Mouse (Mus musculus) hindlimb bud, embryonic 11.5 days (tissue): ENCODE data around the gene Dph7.
"Not testable (repeated sequence)": the region's sequence is repeated elsewhere in the genome, so short reads cannot be mapped to it uniquely, and the experiment has no call there.

Experiments
- DNase-seq: peaks from one replicate; pipeline ENCODE4 v3.0.0-alpha.2; 2012; ENCODE audit warnings: low read depth, low spot score; ENCODE audit errors: extremely low spot score

The Dph7 gene

GRCm38 (mm10) chr2:24962304-24963000, at the start of gene Dph7:
Gene Dph7, plus strand, starts transcription at chr2:24962400.
- no peak for DNase-seq

DNA sequence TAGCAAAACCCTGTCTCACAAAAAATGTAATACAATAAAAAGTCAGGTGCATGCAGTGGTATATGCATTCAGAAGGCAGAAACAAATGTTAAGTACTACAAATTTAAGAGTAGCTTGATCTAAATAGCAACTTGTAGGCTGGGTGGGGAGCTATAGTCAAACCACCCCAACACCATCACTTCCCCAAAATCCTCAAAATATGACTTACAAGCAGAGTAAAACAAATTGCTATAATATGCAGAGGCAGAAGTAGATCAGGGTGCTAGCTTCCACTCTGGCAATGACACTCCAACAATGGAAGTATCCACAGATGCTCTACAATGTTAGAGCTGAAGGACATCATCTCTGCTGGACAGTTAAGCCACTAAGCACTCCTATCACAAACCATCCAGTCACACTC, 49.6 kb upstream of the Dph7 start:
- DNase-seq, result no peak

GRCm38 (mm10) chr2:24914762-24915161, 47.4 kb upstream of the Dph7 start:
- DNase-seq, result no peak

DNA sequence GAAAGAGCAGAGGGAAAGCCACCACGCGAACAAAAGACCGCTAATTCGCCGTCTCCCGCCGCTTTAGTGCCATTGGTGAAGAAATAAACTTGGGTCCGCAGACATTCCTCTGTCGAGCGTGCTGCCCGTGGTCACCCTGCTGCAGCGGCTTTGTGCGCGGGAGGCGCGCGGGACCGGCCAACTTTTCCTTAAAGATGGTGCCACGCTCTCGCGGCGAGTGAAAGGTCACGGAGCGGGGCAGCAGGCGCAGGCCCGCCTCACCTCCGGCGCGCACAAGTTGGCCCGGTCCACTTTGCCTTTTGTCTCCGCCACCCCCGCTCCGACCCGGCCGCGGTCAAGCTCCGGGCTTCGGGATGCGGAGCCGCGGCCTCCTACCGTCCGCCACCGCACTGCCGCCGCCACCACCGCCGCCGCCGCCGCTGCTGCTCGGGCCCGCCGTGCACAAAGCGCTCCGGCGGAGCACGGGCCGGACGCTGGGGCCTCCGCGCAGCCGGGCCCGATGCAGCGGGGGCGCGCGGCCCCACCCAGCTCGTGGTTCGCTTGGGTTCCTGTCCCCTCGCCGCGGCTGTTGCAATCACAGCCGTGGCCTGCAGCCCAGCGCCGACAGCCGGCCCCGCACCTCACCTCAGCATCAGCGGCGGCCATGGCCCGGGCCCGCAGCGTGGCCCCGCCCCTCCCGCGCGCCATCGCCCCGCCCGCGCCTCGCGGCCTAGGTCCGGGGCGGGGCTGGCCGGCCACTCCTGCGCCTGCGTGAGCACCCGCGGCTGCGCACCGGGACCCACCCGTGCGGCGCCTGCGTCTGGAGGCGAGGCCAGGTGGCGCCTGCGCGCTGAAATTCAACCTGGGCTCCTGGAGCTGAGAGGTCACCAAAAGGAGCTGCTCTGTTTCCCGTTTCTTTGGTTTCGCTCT, 43.0 kb upstream of the Dph7 start, which contains the start of gene Ehmt1:
Gene Ehmt1 (minus strand): TSS at position 685 of the 909 bp plus-strand sequence.
- peak; percentile 68 for DNase-seq

DNA sequence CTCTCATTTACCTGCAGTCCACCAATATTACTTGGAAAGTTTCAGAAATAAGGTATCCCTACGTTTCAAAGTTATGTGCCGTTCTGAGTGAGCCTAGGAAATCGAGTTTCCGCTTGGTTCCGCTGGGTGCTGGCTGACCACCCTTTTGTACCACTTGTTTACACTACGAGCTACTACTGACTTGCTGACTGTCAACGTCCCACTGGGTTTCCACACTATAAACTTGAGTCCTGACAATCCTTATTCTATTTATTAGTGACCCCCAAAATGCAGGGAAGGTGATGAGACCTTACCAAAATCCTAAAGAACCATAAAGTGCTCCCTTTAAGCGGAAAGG, 42.4 kb upstream of the Dph7 start:
- no peak for DNase-seq

DNA sequence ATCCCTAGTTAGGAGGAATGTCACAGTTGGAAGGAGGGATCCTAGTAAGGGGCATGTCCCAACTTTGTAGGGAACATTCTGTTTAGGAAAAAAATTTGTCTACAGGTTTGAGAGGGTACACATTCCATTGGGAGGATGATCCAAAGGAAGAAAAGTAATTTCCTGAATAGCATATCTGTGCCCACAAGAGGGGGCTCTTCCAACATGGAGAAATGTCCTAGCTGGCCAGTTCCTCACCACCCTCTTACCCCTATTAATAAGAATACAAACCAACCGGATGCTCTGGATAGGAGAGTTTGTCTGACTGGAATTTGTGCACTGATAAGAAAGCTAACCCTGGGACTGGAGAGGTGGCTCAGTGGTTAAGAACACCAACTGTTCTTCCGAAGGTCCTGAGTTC, 38.6 kb upstream of the Dph7 start:
- DNase-seq, result no peak

GRCm38 (mm10) chr2:24925284-24925683, 36.9 kb upstream of the Dph7 start:
- no peak for DNase-seq

- no peak for DNase-seq
These were observed 35.7 kb upstream of the Dph7 start for GRCm38 (mm10) chr2:24926345-24926964.

- no peak for DNase-seq
These were observed 35.2 kb upstream of the Dph7 start for GRCm38 (mm10) chr2:24926965-24927358.

GRCm38 (mm10) chr2:24927810-24928479, 34.3 kb upstream of the Dph7 start:
- no peak for DNase-seq

- DNase-seq, result no peak
These were observed 33.1 kb upstream of the Dph7 start for GRCm38 (mm10) chr2:24929119-24929518.

DNA sequence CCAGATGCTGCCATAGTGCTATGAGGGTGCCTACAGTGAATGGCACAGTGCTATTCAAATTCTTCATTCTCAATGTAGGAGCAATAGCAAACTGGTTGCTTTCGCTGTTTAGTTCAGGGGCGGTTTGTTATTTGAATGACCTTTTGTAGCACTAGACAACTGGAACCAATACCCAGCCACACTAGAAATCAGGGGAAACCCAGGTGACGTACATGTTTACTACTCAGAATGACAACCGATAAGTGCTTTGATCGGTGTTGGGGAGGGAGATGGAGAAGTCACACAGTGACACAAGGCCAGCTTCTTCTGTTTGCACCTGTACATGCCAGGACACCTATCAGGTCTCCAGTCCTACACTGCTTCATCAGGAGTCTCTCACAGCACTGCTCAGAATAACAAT, 32.6 kb upstream of the Dph7 start:
- DNase-seq, result no peak

DNA sequence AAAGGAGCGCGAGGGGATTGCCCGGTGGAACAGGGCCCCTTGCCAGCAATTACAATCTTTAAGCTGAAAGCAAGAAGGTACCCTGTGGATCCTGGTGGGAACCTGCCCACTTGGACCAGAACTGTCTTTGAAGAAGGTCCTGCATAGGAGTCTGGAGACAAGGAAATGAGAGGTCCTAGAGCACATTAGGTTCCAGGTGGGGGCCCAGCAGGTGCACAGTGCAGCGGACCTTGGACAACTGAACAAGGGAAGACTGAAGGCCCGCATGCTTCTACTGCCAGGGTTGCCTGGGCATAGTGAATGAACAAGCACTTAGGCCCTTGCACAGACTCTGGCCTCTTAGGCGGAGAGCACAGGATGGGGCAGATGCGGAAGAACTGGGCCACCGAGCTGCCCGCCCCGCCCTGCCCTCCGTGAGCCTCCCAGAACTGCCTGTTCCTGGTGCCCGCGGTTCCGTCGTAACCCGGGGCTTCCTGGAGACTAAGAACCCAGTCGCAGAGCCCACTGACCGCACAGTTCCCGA, 27.7 kb upstream of the Dph7 start:
- DNase-seq, result no peak

DNA sequence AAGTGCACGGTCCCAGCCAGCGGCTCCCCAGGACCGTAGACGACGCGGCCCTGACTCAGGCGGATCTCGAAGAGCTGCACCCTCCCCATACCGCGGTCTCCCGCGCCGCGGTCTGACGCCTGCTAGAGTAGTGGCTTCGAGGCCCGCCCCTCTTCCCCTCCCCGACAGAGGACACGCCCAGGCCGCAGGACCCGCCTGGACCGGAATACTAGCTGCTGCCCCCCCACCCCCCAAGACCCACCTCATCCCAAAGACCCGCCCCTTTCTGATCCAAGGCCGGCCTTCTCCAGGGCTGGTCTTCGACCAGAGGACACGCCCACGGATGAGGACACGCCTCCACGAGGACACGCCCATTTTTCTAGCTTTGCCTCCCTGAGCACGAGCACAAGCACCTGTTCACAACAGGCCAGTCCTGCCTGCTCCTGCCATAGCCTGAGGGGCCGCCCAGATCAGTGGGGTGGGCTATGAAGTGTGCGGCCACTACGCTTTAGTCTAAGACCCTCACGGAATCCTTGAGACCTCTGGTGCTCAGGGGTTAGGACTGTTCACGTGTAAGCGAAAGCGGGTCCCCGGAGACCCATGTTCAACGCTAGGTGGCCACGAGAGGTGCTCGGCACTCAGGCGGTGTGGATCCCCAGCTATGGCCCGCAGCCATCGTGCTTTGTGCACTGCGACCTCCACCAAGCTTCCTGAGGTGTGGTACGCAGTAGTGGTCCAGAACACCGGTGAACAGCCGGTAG, 27.0 kb upstream of the Dph7 start, which contains the start of gene Arrdc1:
Gene Arrdc1 (minus strand): TSS at position 196 of the 740 bp plus-strand sequence.
- DNase-seq, result peak; percentile 89

GRCm38 (mm10) chr2:24942092-24942491, 20.1 kb upstream of the Dph7 start:
- no peak for DNase-seq

DNA sequence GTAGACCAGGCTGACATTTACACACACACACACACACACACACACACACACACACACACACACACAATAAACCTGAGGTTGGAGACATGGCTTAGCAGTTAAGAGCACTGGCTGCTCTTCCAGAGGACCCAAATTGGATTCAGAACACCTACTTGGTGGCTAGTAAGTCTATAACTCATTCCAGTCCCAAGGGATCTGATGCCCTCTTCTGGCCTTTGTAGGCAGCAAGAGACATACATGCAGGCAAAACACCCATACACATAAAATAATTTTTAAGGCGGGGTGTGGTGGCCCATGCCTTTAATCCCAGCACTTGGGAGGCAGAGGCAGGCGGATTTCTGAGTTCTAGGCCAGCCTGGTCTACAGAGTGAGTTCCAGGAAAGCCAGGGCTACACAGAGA, 17.9 kb upstream of the Dph7 start:
- DNase-seq, result not testable (repeated sequence)

DNA sequence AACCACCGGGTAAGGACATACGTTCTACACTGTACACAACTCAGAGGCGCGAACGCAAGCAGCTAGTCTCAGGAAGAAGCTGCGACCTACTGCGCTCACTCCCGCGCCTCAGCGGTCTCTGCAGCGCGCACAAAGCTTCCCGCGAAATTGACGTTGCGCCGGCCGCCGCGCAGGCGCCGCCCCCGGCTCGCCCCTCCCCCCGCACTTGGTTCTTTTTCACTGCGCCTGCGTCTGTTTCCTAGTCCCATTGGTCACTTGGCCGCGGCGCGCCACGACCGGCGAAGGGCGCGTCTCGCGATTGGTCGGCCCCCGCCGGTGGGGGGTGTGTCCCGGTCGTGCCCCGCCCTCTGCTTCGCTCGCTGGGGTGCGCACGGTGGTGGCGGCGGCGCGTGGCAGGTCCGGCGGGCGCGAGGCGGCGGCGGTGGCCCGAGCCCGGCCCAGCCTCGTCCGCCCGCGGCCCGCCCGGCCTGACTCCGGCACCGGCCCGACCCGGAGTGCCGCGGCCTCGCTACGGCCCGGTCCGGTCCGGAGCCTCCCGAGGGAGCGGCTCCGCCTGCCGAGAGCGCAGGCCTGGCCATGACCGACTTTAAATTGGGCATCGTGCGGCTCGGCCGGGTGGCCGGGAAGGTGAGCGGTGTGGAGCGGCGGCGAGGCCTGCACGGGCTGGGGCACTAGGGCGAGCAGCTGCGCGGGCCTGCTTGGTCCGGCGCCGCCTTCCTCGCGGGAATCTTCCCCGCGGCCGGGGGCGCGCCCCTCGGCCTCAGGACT, 12.6 kb upstream of the Dph7 start, which contains the start of gene Zmynd19:
Gene Zmynd19 (plus strand): TSS at position 372 of the 768 bp plus-strand sequence.
- peak; percentile 56 for DNase-seq

DNA sequence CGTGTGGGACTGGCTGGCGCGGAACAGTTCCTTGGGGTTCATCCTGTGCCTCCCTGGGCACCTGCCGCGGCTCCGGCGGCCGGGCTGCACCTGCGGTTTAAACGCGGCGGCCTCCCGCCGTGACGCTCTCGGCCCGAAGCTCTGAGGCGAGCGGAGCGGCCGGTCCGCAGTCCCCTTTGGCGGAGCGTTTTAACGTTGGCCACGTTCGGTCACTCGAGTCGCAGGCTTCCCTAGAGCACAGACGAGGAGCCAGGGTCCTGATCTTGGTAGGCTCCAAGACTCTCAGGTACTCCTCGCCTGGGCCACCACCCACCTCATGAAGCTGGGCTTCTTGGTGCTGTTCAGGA, 12.0 kb upstream of the Dph7 start:
- DNase-seq, result no peak

- DNase-seq, result no peak
These were observed 9.6 kb upstream of the Dph7 start for GRCm38 (mm10) chr2:24952537-24953055.
